In genomic region chr3:103425812-103426430, GRCm38 (mm10) we compare ENCODE assay signal across 26 mouse cellular contexts.
DNase-seq lines count a peak whose midpoint lies in the region; ATAC-seq and TF ChIP-seq lines count a peak whose summit lies in the region.
"Had no signal": no experiment of that assay in that cellular context is flagged by ENCODE, and none has a peak within 500 bp of the region (broad histone marks: within the 10 kb centered on the region; RNA-seq: fewer than 3 reads in every experiment).

No protein-coding gene starts in this region.

- H3K27me3 ChIP-seq in heart, embryonic 10.5 days (ENCODE audit: insufficient read depth, poor library complexity, severe bottlenecking): no peaks in the 10 kb centered on the region
- H3K27me3 ChIP-seq in limb, embryonic 14.5 days (ENCODE audit: control insufficient read depth, insufficient read depth, low read length): no peaks in the 10 kb centered on the region
- no peaks in the 10 kb centered on the region for H3K27me3 ChIP-seq in limb, embryonic 10.5 days (ENCODE audit: low read depth, poor library complexity, severe bottlenecking)
- H3K27me3 ChIP-seq: embryonic facial prominence, embryonic 15.5 days; forebrain, embryonic 15.5 days; intestine, embryonic 15.5 days; neural tube, embryonic 12.5 days had no signal

- H3K27ac ChIP-seq in heart, embryonic 10.5 days: no peak overlapping the region
- no peak overlapping the region for H3K27ac ChIP-seq in limb, embryonic 14.5 days (replicated peaks; ENCODE audit: low read depth, low read length)
- no peak overlapping the region for H3K27ac ChIP-seq in limb, embryonic 10.5 days
- H3K27ac ChIP-seq: embryonic facial prominence, embryonic 15.5 days; forebrain, embryonic 15.5 days; heart, adult 2 months; hindbrain, embryonic 10.5 days; intestine, embryonic 15.5 days; left cerebral cortex, adult 2 months; neural tube, embryonic 12.5 days had no signal

- WGBS in heart, embryonic 10.5 days: 84% methylated on average over 19 of the region's 19 CpGs
- WGBS in limb, embryonic 14.5 days: 80% methylated on average over 19 of the region's 19 CpGs
- WGBS in limb, embryonic 10.5 days: 89% methylated on average over 19 of the region's 19 CpGs

- peak; percentile 23; the same call in 1 of the 2 replicates for ATAC-seq in limb, embryonic 14.5 days (ENCODE audit: low FRiP score, low read depth)
- ATAC-seq in monocyte, adult 5-6 weeks (replicated peaks; ENCODE audit: insufficient number of reproducible peaks, low FRiP score, low TSS enrichment, poor library complexity, severe bottlenecking): 0 out of 2 replicates have a peak, but pooled peaks have one; percentile 5
- ATAC-seq: activated CD4-positive, CD25-positive, alpha-beta regulatory T cell, adult 4 months; forebrain, embryonic 15.5 days; hindbrain, embryonic 16.5 days; intestine, embryonic 15.5 days had no signal

- H3K36me3 ChIP-seq in heart, embryonic 10.5 days: no peaks in the 10 kb centered on the region
- no peaks in the 10 kb centered on the region for H3K36me3 ChIP-seq in limb, embryonic 14.5 days (ENCODE audit: control insufficient read depth, insufficient read depth, low read length)
- no peaks in the 10 kb centered on the region for H3K36me3 ChIP-seq in limb, embryonic 10.5 days
- H3K36me3 ChIP-seq: embryonic facial prominence, embryonic 15.5 days; forebrain, embryonic 15.5 days; hindbrain, embryonic 10.5 days; intestine, embryonic 15.5 days; neural tube, embryonic 12.5 days had no signal

- H3K4me1 ChIP-seq in heart, embryonic 10.5 days: peaks cover 4% of the 10 kb centered on the region; the same call in 1 of the 2 replicates
- H3K4me1 ChIP-seq in limb, embryonic 14.5 days (ENCODE audit: control insufficient read depth, insufficient read depth, low read length): peaks cover 10% of the 10 kb centered on the region
- peaks cover 9% of the 10 kb centered on the region for H3K4me1 ChIP-seq in limb, embryonic 10.5 days

- H3K9me3 ChIP-seq in heart, embryonic 10.5 days: no peaks in the 10 kb centered on the region
- no peaks in the 10 kb centered on the region for H3K9me3 ChIP-seq in limb, embryonic 14.5 days (ENCODE audit: control insufficient read depth, low read length)
- H3K9me3 ChIP-seq in limb, embryonic 10.5 days (replicated peaks): no peaks in the 10 kb centered on the region
- H3K9me3 ChIP-seq: embryonic facial prominence, embryonic 15.5 days; forebrain, embryonic 15.5 days; hindbrain, embryonic 10.5 days; intestine, embryonic 15.5 days; neural tube, embryonic 12.5 days had no signal

- TF ChIP-seq POLR2A in limb, embryonic 14.5 days (IDR thresholded peaks at IDR 0.05; ENCODE audit: borderline replicate concordance, extremely low read depth, insufficient read depth, insufficient read length): no peak

- no peak overlapping the region for H3K4me2 ChIP-seq in limb, embryonic 14.5 days (replicated peaks; ENCODE audit: low read depth, low read length, severe bottlenecking)
- H3K4me2 ChIP-seq: embryonic facial prominence, embryonic 15.5 days; forebrain, embryonic 15.5 days; intestine, embryonic 15.5 days; neural tube, embryonic 12.5 days had no signal

- no peak overlapping the region for H3K4me3 ChIP-seq in heart, embryonic 10.5 days
- no peak overlapping the region for H3K4me3 ChIP-seq in limb, embryonic 14.5 days (replicated peaks; ENCODE audit: low read length)
- no peak overlapping the region for H3K4me3 ChIP-seq in limb, embryonic 10.5 days
- H3K4me3 ChIP-seq: embryonic facial prominence, embryonic 15.5 days; forebrain, embryonic 15.5 days; heart, adult 2 months; hindbrain, embryonic 10.5 days; intestine, embryonic 15.5 days; left cerebral cortex, adult 2 months; neural tube, embryonic 12.5 days had no signal

- no peak overlapping the region for H3K9ac ChIP-seq in limb, embryonic 14.5 days (ENCODE audit: low read depth, low read length, severe bottlenecking)
- H3K9ac ChIP-seq: embryonic facial prominence, embryonic 15.5 days; forebrain, embryonic 15.5 days; intestine, embryonic 15.5 days; neural tube, embryonic 12.5 days had no signal

- DNase-seq in heart, adult 11 months: peak; percentile 93
- no peak for DNase-seq in heart, embryonic 10.5 days (ENCODE audit: low spot score)
- DNase-seq in limb, embryonic 14.5 days (ENCODE audit: low spot score): no peak
- DNase-seq in limb, embryonic 10.5 days (ENCODE audit: low spot score): no peak
- peak; percentile 20 for DNase-seq in urinary bladder, postnatal 14 days (ENCODE audit: low spot score)
- no peak for DNase-seq in urinary bladder, adult 18-20 months (ENCODE audit: low spot score in 2 of 2)
- no peak for DNase-seq in adipocyte (ENCODE audit: low spot score)
- DNase-seq: adrenal gland, postnatal 10 days; cerebellum, adult 8-10 months; cerebellum, postnatal 36 days; midbrain, embryonic 14.5 days; retina, postnatal 1 day; right cerebral cortex, postnatal 25 days; spleen, adult 18-20 months; thymus, adult 18-20 months; thymus, postnatal 36 days had no signal

Comparison
In these comparisons a context has a peak if more than half of its experiments do, and no peak if none do; other contexts are left out.
1. DNase-seq: peak in heart, adult 11 months (single experiment) and urinary bladder, postnatal 14 days (single experiment); none in heart, embryonic 10.5 days (single experiment), limb, embryonic 14.5 days (single experiment), limb, embryonic 10.5 days (single experiment), urinary bladder, adult 18-20 months (0 of 2) and adipocyte (single experiment).